Mouse (Mus musculus) forebrain, postnatal 0 days (tissue): ENCODE measurements around the gene Men1. TPM values are rescaled to one million over a fixed set of nuclear protein-coding genes. Genes with fewer than 3 reads are reported as not detected.
A peak's percentile ranks its signal among the peaks of the same experiment; 100 is the strongest.

ENCODE experiments used
- ATAC-seq: fragments of 200-750 bp; cut with Nextera tagmentation; 2 replicates; pipeline ENCODE4 v1.8.0; 2017; ENCODE audit warnings: mild to moderate bottlenecking, moderate library complexity
- DNase-seq: peaks from one replicate; pipeline ENCODE4 v3.0.0-alpha.2; 2015
- H3K27ac ChIP-seq: fragments of 300-500 bp; sonication (generic); 2 replicates; pipeline ENCODE4 v1.5.1; 2014; ENCODE audit warnings: low read depth, mild to moderate bottlenecking, antibody characterized with exemption, low read length, moderate library complexity, mixed read lengths
- H3K27me3 ChIP-seq: fragments of 300-500 bp; sonication (generic); 2 replicates; pipeline ENCODE4 v1.6.1; 2014; ENCODE audit warnings: mild to moderate bottlenecking, low read length, mixed read lengths; ENCODE audit not compliant: insufficient read depth
- H3K36me3 ChIP-seq: fragments of 300-500 bp; sonication (generic); 2 replicates; pipeline ENCODE4 v1.6.1; 2014; ENCODE audit warnings: mild to moderate bottlenecking, moderate library complexity; ENCODE audit not compliant: insufficient read depth
- H3K4me1 ChIP-seq: fragments of 300-500 bp; sonication (generic); 2 replicates; pipeline ENCODE4 v1.6.1; 2014; ENCODE audit warnings: antibody characterized with exemption; ENCODE audit not compliant: insufficient read depth
- H3K4me2 ChIP-seq: fragments of 300-500 bp; sonication (generic); 2 replicates; pipeline ENCODE4 v1.6.1; 2014; ENCODE audit warnings: low read depth, mild to moderate bottlenecking, moderate library complexity
- H3K4me3 ChIP-seq: fragments of 300-500 bp; sonication (generic); 2 replicates; pipeline ENCODE4 v1.5.1; 2014; ENCODE audit warnings: low read depth, low read length, mixed read lengths
- H3K9ac ChIP-seq: fragments of 300-500 bp; sonication (generic); 2 replicates; pipeline ENCODE4 v1.6.1; 2014; ENCODE audit warnings: mild to moderate bottlenecking
- H3K9me3 ChIP-seq: fragments of 300-500 bp; sonication (generic); 2 replicates; pipeline ENCODE4 v1.6.1; 2016; ENCODE audit warnings: low read length
- CTCF ChIP-seq: sonication (generic); IDR thresholded peaks from 2 replicates; pipeline ENCODE4 v1.5.1; 2016; ENCODE audit warnings: antibody characterized with exemption, control low read depth, low read depth
- WGBS: fragments of 180-500 bp; shearing (Covaris S2); extraction: QIAGEN DNeasy Blood & Tissue Kit; methylation state at CpG from one replicate; pipeline ENCODE4 v1.1.7; 2014; 5-methylcytosine and 5-hydroxymethylcytosine counted together
- polyA plus RNA-seq: library from polyadenylated mRNA; unstranded; fragments of >200 nt; fragmentation: Nextera tagmentation; extraction: Ambion mirVana; gene quantifications from 2 replicates; pipeline ENCODE4 v1.2.1, GENCODE M21; 2015
- total RNA-seq: library from RNA; depleted of rRNA; stranded (reverse); fragments of >200 nt; gene quantifications from 2 replicates; pipeline ENCODE4 v1.2.3, GENCODE M21; 2014

Gene Men1
- total and polyA plus RNA-seq, 2 experiments from 2014 or later: 60.5 to 60.9 TPM

GRCm38 (mm10) chr19:6376643-6377042 is 41.9 kb downstream of the Men1 start:
- no peaks in the 10 kb centered on the region for H3K9me3 ChIP-seq
- WGBS: 74% methylated on average over 2 of the region's 2 CpGs
- H3K27me3 ChIP-seq: no peaks in the 10 kb centered on the region
- H3K27ac ChIP-seq: no peak overlapping the region
- TF ChIP-seq CTCF: no peak
- H3K36me3 ChIP-seq: peaks cover 60% of the 10 kb centered on the region
- H3K4me1 ChIP-seq: no peaks in the 10 kb centered on the region
- no peak overlapping the region for H3K4me3 ChIP-seq
- DNase-seq (no peak), ATAC-seq (no peak)
- H3K9ac ChIP-seq: no peak overlapping the region
- no peak overlapping the region for H3K4me2 ChIP-seq

DNA sequence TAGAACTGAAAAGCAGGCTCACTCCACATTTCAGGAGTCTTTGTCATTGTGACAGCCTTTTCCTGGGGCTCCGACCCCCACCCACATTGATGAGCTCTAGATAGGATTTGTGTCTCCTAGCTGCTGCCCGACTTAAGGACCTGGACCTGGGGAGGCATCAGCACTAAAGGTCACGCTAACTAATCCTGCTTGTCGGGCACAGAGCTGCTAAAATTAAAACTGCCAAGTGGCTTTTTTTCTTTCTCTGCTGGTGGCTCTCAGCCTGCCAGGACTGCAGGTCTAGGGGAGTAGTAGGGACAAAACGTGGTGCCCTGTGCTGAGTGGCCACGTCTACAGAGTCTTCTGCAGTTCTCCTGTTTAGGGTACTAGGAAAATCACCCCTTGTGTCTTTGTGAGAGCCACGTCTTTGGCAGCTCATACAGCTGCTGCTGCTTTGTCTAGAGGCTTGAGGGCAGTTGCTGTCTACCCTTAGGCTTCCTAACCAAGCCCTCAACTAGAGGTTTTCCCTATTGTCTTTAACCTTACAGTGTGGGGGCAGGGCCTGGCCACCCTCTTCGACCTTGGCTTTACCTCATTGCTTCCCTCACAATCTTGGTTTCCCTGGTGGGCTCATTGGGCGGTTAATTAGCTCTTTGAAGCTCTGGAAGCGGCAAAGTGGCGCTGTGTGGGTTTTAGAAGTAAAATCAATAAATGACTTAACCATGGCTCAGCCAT is 42.7 kb downstream of the Men1 start:
- TF ChIP-seq CTCF: no peak
- ATAC-seq: no peak
- no peaks in the 10 kb centered on the region for H3K4me1 ChIP-seq
- H3K27me3 ChIP-seq: no peaks in the 10 kb centered on the region
- H3K9me3 ChIP-seq: no peaks in the 10 kb centered on the region
- DNase-seq: no peak
- no peak overlapping the region for H3K4me2 ChIP-seq
- no peak overlapping the region for H3K9ac ChIP-seq
- H3K27ac ChIP-seq: peak overlapping the region; percentile 29; the same call in 1 of the 2 replicates
- H3K4me3 ChIP-seq: no peak overlapping the region
- 43% methylated on average over 11 of the region's 11 CpGs for WGBS
- H3K36me3 ChIP-seq: peaks cover 52% of the 10 kb centered on the region

GRCm38 (mm10) chr19:6380411-6381166 is 45.8 kb downstream of the Men1 start:
- no peak for TF ChIP-seq CTCF
- Histone ChIP-seq H3K27me3 (no peaks in the 10 kb centered on the region), H3K9ac (no peak overlapping the region), H3K27ac (no peak overlapping the region), H3K4me2 (no peak overlapping the region), H3K4me3 (no peak overlapping the region), H3K9me3 (no peaks in the 10 kb centered on the region), H3K4me1 (no peaks in the 10 kb centered on the region), H3K36me3 (peaks cover 22% of the 10 kb centered on the region)
- peak; percentile 26 for DNase-seq
- 0 out of 2 replicates have a peak, but pooled peaks have one; percentile 15 for ATAC-seq
- 94% methylated on average over 9 of the region's 9 CpGs for WGBS

GRCm38 (mm10) chr19:6381238-6381637 is 46.5 kb downstream of the Men1 start:
- no peak for DNase-seq
- H3K27me3 ChIP-seq: no peaks in the 10 kb centered on the region
- H3K36me3 ChIP-seq: peaks cover 15% of the 10 kb centered on the region
- no peaks in the 10 kb centered on the region for H3K9me3 ChIP-seq
- no peak for TF ChIP-seq CTCF
- no peak overlapping the region for H3K27ac ChIP-seq
- ATAC-seq: no peak
- H3K9ac ChIP-seq: no peak overlapping the region
- no peak overlapping the region for H3K4me2 ChIP-seq
- 97% methylated on average over 5 of the region's 5 CpGs for WGBS
- no peaks in the 10 kb centered on the region for H3K4me1 ChIP-seq
- no peak overlapping the region for H3K4me3 ChIP-seq

DNA sequence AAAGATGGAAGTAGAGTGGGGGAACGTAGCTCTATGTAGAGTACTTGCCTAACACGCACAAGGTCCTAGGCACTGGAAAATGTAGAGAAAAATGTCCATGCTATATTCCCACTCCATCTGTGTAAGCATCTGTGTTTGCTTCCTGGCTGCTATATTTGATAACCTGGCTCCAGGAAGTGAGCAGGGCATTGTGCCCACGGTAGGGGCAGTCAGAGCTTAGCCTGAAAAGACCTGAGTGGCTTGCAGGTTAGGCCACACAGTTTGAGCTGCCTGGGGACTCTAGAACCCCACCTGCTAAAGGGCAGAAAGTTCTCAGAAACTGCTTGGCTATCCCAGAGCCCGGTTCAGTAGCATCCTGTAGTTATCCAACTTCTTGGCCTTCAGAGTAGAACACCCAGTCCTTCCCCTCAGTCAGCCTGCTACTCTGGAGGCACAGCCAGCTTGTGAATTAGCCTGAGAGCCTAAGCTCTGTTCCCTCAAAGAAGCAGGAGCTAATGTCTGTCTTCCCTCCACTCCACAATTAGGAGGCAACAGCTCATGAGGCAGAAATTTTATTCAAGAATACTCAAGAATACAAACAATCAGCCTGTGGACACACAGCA is 47.6 kb downstream of the Men1 start:
- DNase-seq (no peak), ATAC-seq (no peak)
- no peak overlapping the region for H3K4me2 ChIP-seq
- H3K9ac ChIP-seq: no peak overlapping the region
- 74% methylated on average over 4 of the region's 4 CpGs for WGBS
- no peak overlapping the region for H3K27ac ChIP-seq
- H3K36me3 ChIP-seq: peaks cover 3% of the 10 kb centered on the region
- no peak for TF ChIP-seq CTCF
- H3K4me3 ChIP-seq: no peak overlapping the region
- no peaks in the 10 kb centered on the region for H3K9me3 ChIP-seq
- no peaks in the 10 kb centered on the region for H3K27me3 ChIP-seq
- no peaks in the 10 kb centered on the region for H3K4me1 ChIP-seq

- no peak for ATAC-seq
- no peak overlapping the region for H3K9ac ChIP-seq
- no peaks in the 10 kb centered on the region for H3K9me3 ChIP-seq
- 63% methylated on average over 5 of the region's 5 CpGs for WGBS
- no peak for DNase-seq
- no peak overlapping the region for H3K4me2 ChIP-seq
- H3K4me1 ChIP-seq: no peaks in the 10 kb centered on the region
- no peaks in the 10 kb centered on the region for H3K27me3 ChIP-seq
- TF ChIP-seq CTCF: no peak
- no peaks in the 10 kb centered on the region; the same call in 1 of the 2 replicates for H3K36me3 ChIP-seq
- no peak overlapping the region for H3K4me3 ChIP-seq
- H3K27ac ChIP-seq: no peak overlapping the region
Measured at GRCm38 (mm10) chr19:6383470-6383869, 48.7 kb downstream of the Men1 start.

DNA sequence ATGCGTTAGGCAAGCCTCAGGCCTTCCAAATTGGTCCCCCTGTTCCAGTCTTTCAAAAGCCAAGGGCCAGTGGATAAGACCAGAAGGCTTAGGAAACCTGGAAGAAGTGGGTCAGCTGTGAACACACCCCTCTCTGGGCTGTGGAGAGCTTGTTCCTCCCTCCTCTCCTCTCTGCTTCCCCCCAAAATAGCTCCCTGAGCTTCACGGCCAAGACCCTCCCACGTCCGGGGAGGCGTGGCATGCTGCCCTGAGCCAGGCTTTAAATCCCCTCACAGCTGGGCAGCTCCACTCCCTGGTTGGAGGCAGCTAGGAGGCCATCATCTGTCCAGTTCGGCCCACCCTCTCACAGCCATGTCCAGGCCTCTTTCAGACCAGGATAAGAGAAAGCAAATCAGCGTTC is 49.3 kb downstream of the Men1 start, which contains the start of gene Pygm:
Gene Pygm, plus strand, starts transcription at position 272 of the 400 bp plus-strand sequence.
- WGBS: 22% methylated on average over 7 of the region's 7 CpGs

More for the DNA sequence above, 49.3 kb downstream of the Men1 start, which contains the start of gene Pygm:
- no peak for TF ChIP-seq CTCF
- Histone ChIP-seq H3K27ac (no peak within 1 kb of the TSS), H3K9me3 (no peaks in the 10 kb centered on the region), H3K4me3 (no peak within 1 kb of the TSS), H3K27me3 (no peaks in the 10 kb centered on the region), H3K9ac (no peak within 1 kb of the TSS), H3K4me1 (no peaks in the 10 kb centered on the region), H3K4me2 (no peak within 1 kb of the TSS), H3K36me3 (no peaks in the 10 kb centered on the region)
- DNase-seq (no peak), ATAC-seq (peak; percentile 36; the same call in 1 of the 2 replicates)
